Mouse (Mus musculus) monocyte, adult 59 days (primary cell): ENCODE measurements around the gene Best1. TPM values are rescaled to one million over a fixed set of nuclear protein-coding genes. Genes with fewer than 3 reads are reported as not detected.

Source experiments
- total RNA-seq, 2 experiments: library from RNA; stranded (reverse); gene quantifications; one replicate each; pipeline ENCODE4 v1.2.4; 2023

Best1 gene
- total RNA-seq: under 1 TPM in 1 of 2 experiments, not detected in 1; 0.43 TPM

DNA sequence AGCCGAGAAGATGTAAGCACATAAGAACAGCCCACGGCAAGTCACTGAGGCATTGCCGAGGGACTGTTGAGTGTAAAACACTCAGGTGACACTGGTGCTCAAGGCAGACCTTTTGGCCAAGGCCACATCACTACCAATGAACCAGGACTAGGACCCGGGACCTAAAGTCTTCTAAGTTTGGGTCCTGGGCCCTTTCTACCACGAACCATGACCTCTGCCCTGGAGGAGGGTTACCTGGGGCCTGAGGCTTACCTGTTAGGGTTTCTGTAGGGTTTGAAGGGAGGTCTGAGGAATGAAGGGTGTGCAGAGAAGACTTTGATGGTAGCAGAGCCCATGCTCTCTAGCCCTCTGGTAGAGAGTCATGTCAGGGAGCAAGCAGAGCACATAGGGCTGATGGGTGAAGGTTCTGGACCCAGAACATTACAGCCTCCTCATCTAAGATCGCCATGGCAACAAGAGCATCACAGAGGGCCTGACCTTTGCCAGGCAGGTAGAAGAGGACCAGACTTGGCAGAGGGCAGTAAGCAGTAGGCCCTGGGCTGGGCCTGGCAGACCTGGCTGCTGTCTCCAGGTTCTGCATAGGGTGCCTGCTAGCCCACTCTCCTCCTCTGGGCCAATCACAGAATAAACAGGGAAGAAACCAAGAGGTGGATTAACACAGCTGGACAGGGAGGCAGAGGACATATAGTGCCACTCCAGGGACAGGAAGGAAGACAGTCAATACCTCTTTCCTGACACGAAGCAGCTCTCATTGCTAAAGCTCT, at the start of gene Best1, which contains the start of gene Rab3il1:
Gene Best1 (minus strand): TSS at position 428 of the 764 bp plus-strand sequence.
Gene Rab3il1 (plus strand): TSS at position 464 of the 764 bp plus-strand sequence.

DNA sequence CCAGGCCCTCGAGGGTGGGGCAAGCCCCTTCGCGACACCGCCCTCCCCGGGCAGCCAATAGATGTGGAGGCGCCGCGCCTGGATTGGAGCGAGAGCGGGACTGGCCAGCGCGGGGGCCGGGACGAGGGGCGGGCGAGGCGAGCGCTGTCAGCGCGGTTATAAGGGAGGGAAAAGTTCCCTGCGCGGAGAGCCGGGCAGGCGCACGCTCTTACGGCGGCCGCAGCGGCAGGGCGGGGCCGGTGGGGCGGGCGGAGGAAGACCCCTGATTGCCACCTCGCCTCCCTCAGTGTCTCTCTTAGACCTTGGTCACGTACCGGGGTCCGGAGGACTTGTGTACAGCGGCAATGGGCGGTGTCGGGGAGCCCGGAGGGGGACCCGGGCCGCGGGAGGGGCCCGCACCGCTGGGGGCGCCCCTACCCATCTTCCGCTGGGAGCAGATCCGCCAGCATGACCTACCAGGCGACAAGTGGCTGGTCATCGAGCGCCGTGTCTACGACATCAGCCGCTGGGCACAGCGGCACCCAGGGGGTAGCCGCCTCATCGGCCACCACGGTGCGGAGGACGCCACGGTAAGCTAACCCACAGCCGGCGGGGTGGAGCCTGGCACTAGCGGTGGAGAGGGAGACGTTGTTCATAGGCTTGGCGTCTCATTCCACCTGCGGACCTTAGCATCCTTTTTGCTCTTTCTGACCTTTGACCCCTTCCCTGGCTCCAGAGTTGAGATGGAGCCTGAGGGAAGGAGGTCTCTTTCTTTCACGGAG, 40.1 kb upstream of the Best1 start, which contains the start of gene Fads3:
Gene Fads3 (plus strand): TSS at position 182 of the 761 bp plus-strand sequence.

DNA sequence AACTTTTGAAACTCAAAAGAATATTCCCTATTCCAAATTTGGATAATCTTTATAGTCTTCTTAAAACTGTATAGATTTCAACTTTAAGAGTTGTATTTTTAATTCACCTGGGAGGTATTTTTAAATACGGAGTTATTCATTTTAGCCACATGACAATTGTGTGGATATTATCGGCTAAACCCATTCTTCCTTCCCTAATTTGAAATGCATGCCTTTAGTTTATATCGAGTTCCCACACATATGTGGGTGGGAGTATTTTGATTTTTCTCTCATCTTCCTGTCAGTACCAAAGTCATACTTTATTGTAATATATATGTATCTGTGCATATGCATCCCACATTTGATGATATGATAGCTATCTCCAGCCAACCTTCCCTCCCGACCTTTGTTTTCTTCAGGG, 21.2 kb downstream of the Best1 start, which contains the start of gene Fth1:
Gene Fth1 (plus strand): TSS at position 341 of the 400 bp plus-strand sequence.

Other genes with a start within 250 kb of the Best1 start
- gene Scgb2a2, start 154.1 kb downstream of the Best1 start, total RNA-seq: not detected
- 10 to 100 TPM; 59.9 to 68.7 TPM for gene Incenp, start 102.1 kb downstream of the Best1 start, total RNA-seq
- gene Fth1, start 21.0 kb downstream of the Best1 start, total RNA-seq: 1,000 to 10,000 TPM; 4,123 to 4,141 TPM
- 10 to 100 TPM; 44.8 to 45.4 TPM for gene Rab3il1, start within 50 bp of the Best1 start, total RNA-seq
- 1 to 10 TPM; 1.4 to 3.6 TPM for gene Fads3, start 39.9 kb upstream of the Best1 start, total RNA-seq
- gene Fads2, start 100.1 kb upstream of the Best1 start, total RNA-seq: 1 to 10 TPM in 1 of 2 experiments, under 1 TPM in 1; 0.50 to 1.1 TPM
- gene Fads1, start 181.3 kb upstream of the Best1 start, total RNA-seq: 10 to 100 TPM; 13.4 to 15.2 TPM
- gene Tmem258, start 202.4 kb upstream of the Best1 start, total RNA-seq: 100 to 1,000 TPM; 111 to 156 TPM
- 10 to 100 TPM; 11.2 to 15.3 TPM for gene Fen1, start 202.5 kb upstream of the Best1 start, total RNA-seq
- gene Myrf, start 239.1 kb upstream of the Best1 start, total RNA-seq: under 1 TPM; 0.85 to 1.00 TPM